Mouse (Mus musculus) ES-E14 (cell line): ENCODE data around the gene Zfp846. TPM values are rescaled to one million over a fixed set of nuclear protein-coding genes. Genes with fewer than 3 reads are reported as not detected.

Experiments used
- DNase-seq: peaks from one replicate; pipeline ENCODE4 v3.0.0-alpha.2; 2013; ENCODE audit warnings: low read depth, low spot score
- H3K27ac ChIP-seq: 2 replicates; pipeline ENCODE4 v1.5.1; 2012; ENCODE audit warnings: low read depth, mild to moderate bottlenecking, low read length, moderate library complexity, mixed read lengths; ENCODE audit not compliant: poor library complexity, insufficient read depth, severe bottlenecking
- H3K36me3 ChIP-seq: 2 replicates; pipeline ENCODE4 v1.6.1; 2012; ENCODE audit warnings: mild to moderate bottlenecking, low read length, moderate library complexity, mixed read lengths; ENCODE audit not compliant: control insufficient read depth, poor library complexity, insufficient read depth, severe bottlenecking
- H3K4me1 ChIP-seq, 2 experiments: fragments of 150-350 bp in 1 of 2; sonication (generic) in 1 of 2; 2 replicates each; pipeline ENCODE4 v1.6.1; 2012; ENCODE audit warnings: low read length in 2 of 2, mild to moderate bottlenecking in 1 of 2, mixed read lengths in 1 of 2; ENCODE audit not compliant: control insufficient read depth in 2 of 2, insufficient read depth in 2 of 2, poor library complexity in 1 of 2
- H3K4me3 ChIP-seq, 2 experiments: fragments of 150-350 bp in 1 of 2; sonication (generic) in 1 of 2; 2 replicates each; pipeline ENCODE4 v1.5.1; 2012; ENCODE audit warnings: low read length in 2 of 2, low read depth in 1 of 2, mild to moderate bottlenecking in 1 of 2, mixed read lengths in 1 of 2; ENCODE audit not compliant: insufficient read depth in 1 of 2, poor library complexity in 1 of 2, severe bottlenecking in 1 of 2
- H3K9ac ChIP-seq: 2 replicates; pipeline ENCODE4 v1.6.1; 2012; ENCODE audit warnings: low read depth, mild to moderate bottlenecking, low read length, mixed read lengths; ENCODE audit not compliant: poor library complexity, insufficient read depth, severe bottlenecking
- H3K9me3 ChIP-seq: fragments of 150-350 bp; sonication (generic); 2 replicates; pipeline ENCODE4 v1.6.1; 2012; ENCODE audit warnings: low read depth, mild to moderate bottlenecking, low read length; ENCODE audit not compliant: control insufficient read depth, insufficient read depth
- CHD2 ChIP-seq: IDR thresholded peaks from 2 replicates; pipeline ENCODE4 v1.6.1; 2014; ENCODE audit warnings: mild to moderate bottlenecking, low read depth, low read length, inconsistent platforms
- HCFC1 ChIP-seq: IDR thresholded peaks from 2 replicates; pipeline ENCODE4 v1.6.1; 2012; ENCODE audit warnings: low read length, inconsistent platforms, borderline replicate concordance; ENCODE audit not compliant: insufficient read depth
- MAFK ChIP-seq: IDR thresholded peaks from 2 replicates; pipeline ENCODE4 v1.6.1; 2014; ENCODE audit warnings: mild to moderate bottlenecking, low read depth, low read length, inconsistent platforms; ENCODE audit not compliant: insufficient read depth
- ZC3H11A ChIP-seq: IDR thresholded peaks from 2 replicates; pipeline ENCODE4 v1.6.1; 2012; ENCODE audit warnings: low read depth, mild to moderate bottlenecking, inconsistent platforms, low read length, borderline replicate concordance
- ZNF384 ChIP-seq: IDR thresholded peaks from 2 replicates; pipeline ENCODE4 v1.6.1; 2012; ENCODE audit warnings: low read depth, low read length, inconsistent platforms
- in situ Hi-C, 2 experiments: fragments of 600-800 bp; cut with MboI; formaldehyde crosslinking; loops; one replicate each; pipeline ENCODE4 v1.15.1; 2025; ENCODE audit warnings: low sequenced_read_pairs in 2 of 2, inconsistent platforms in 1 of 2; ENCODE audit not compliant: unreplicated experiment in 2 of 2
- total RNA-seq: library from RNA; depleted of rRNA; stranded (reverse); fragments of 300-350 nt; gene quantifications from 2 replicates; pipeline ENCODE4 v1.2.3, GENCODE M21; 2012

Gene Zfp846
- total RNA-seq, 1 experiment, result 8.3 TPM

GRCm38 (mm10) chr9:20639486-20639885 is 58.4 kb downstream of the Zfp846 start:
- no peak overlapping the region for H3K9ac ChIP-seq
- H3K9me3 ChIP-seq, result no peaks in the 10 kb centered on the region
- H3K27ac ChIP-seq, result no peak overlapping the region
- peaks cover 0 to 28% of the 10 kb centered on the region in 2 experiments; a peak in 2 of 4 replicates for H3K4me1 ChIP-seq
- H3K36me3 ChIP-seq, result no peaks in the 10 kb centered on the region; the same call in 1 of the 2 replicates
- DNase-seq, result no peak
- no peak overlapping the region for H3K4me3 ChIP-seq
- no peak for TF ChIP-seq ZNF384
- TF ChIP-seq MAFK, result no peak
- TF ChIP-seq CHD2, result no peak
- TF ChIP-seq HCFC1, result no peak
- no peak for TF ChIP-seq ZC3H11A
- in situ Hi-C loops, result loop anchor here in 1 of 2 experiments (25.0 kb wide), 1 partner anchor 177 kb away; the partner anchor contains the start of gene Zfp26

- DNase-seq, result no peak
- no peak overlapping the region for H3K27ac ChIP-seq
- H3K4me3 ChIP-seq, result peak overlapping the region; percentile 6 to 98; a peak in 3 of 4 replicates
- no peaks in the 10 kb centered on the region for H3K9me3 ChIP-seq
- peaks cover under 1% of the 10 kb centered on the region; the same call in 1 of the 2 replicates for H3K36me3 ChIP-seq
- H3K4me1 ChIP-seq, result peaks cover 3 to 20% of the 10 kb centered on the region in 2 experiments; a peak in 1 of 4 replicates
- in situ Hi-C loops, result loop anchor here in 1 of 2 experiments (25.0 kb wide), 1 partner anchor 179 kb away; the partner anchor contains the start of gene Zfp26
- H3K9ac ChIP-seq, result no peak overlapping the region
- TF ChIP-seq ZC3H11A, result no peak
- TF ChIP-seq HCFC1, result no peak
- TF ChIP-seq ZNF384, result no peak
These were observed 60.4 kb downstream of the Zfp846 start for GRCm38 (mm10) chr9:20641501-20641900.

GRCm38 (mm10) chr9:20642101-20642895 is 61.2 kb downstream of the Zfp846 start, which contains the start of gene Ubl5:
Gene Ubl5, plus strand, starts transcription at chr9:20642878.
- peak within 1 kb of the TSS; percentile 68 for H3K9ac ChIP-seq
- H3K36me3 ChIP-seq, result peaks cover 2% of the 10 kb centered on the region; the same call in 1 of the 2 replicates
- peaks cover 3 to 13% of the 10 kb centered on the region in 2 experiments; a peak in 1 of 4 replicates for H3K4me1 ChIP-seq
- in situ Hi-C loops, result loop anchor here in 1 of 2 experiments (25.0 kb wide), 1 partner anchor 180 kb away; the partner anchor contains the start of gene Zfp26
- peak within 1 kb of the TSS; percentile 85 to 98 for H3K4me3 ChIP-seq
- no peaks in the 10 kb centered on the region for H3K9me3 ChIP-seq
- H3K27ac ChIP-seq, result peak within 1 kb of the TSS; percentile 69
- peak; percentile 99 for DNase-seq
- TF ChIP-seq ZC3H11A (no peak), HCFC1 (no peak), MAFK (no peak), ZNF384 (no peak), CHD2 (no peak)

GRCm38 (mm10) chr9:20642896-20643466 is 61.9 kb downstream of the Zfp846 start:
- Histone ChIP-seq H3K27ac (peak overlapping the region; percentile 69), H3K9me3 (no peaks in the 10 kb centered on the region), H3K4me3 (peak overlapping the region; percentile 85 to 98), H3K9ac (peak overlapping the region; percentile 68), H3K4me1 (peaks cover 3 to 13% of the 10 kb centered on the region in 2 experiments; a peak in 1 of 4 replicates), H3K36me3 (peaks cover 2% of the 10 kb centered on the region; the same call in 1 of the 2 replicates)
- in situ Hi-C loops, result loop anchor here in 1 of 2 experiments (25.0 kb wide), 1 partner anchor 181 kb away; the partner anchor contains the start of gene Zfp26
- TF ChIP-seq ZNF384, result no peak
- no peak for TF ChIP-seq MAFK
- TF ChIP-seq ZC3H11A, result no peak
- no peak for TF ChIP-seq CHD2
- TF ChIP-seq HCFC1, result no peak
- peak; percentile 88 for DNase-seq
